Mouse (Mus musculus): ENCODE measurements around the gene Ndufa11. TPM values are rescaled to one million over a fixed set of nuclear protein-coding genes. Genes with fewer than 3 reads are reported as not detected.

The Ndufa11 gene
- total RNA-seq, 2 experiments from 2014 or later = 187 to 194 TPM

- peak; percentile 53 for DNase-seq
- intact Hi-C loops (cut with DNase I) = no loop called here
Measured at GRCm38 (mm10) chr17:56757416-56758123, 40.0 kb downstream of the Ndufa11 start, which contains the start of gene Nrtn. Gene Nrtn, minus strand, starts transcription at chr17:56757530.

GRCm38 (mm10) chr17:56758132-56758531 is 40.6 kb downstream of the Ndufa11 start:
- intact Hi-C loops (cut with DNase I) = no loop called here
- peak; percentile 65 for DNase-seq

GRCm38 (mm10) chr17:56759261-56759660 is 41.7 kb downstream of the Ndufa11 start:
- intact Hi-C loops (cut with DNase I) = no loop called here
- DNase-seq = no peak

- intact Hi-C loops (cut with DNase I) = no loop called here
- DNase-seq = peak; percentile 24
Measured at GRCm38 (mm10) chr17:56761077-56761476, 43.5 kb downstream of the Ndufa11 start.

GRCm38 (mm10) chr17:56761991-56762410 is 44.4 kb downstream of the Ndufa11 start:
- DNase-seq = peak; percentile 92
- intact Hi-C loops (cut with DNase I) = no loop called here

GRCm38 (mm10) chr17:56762769-56763731 is 45.5 kb downstream of the Ndufa11 start:
- intact Hi-C loops (cut with DNase I) = no loop called here
- peak; percentile 41 for DNase-seq

GRCm38 (mm10) chr17:56763741-56764250 is 46.2 kb downstream of the Ndufa11 start:
- DNase-seq = no peak
- intact Hi-C loops (cut with DNase I) = no loop called here

- DNase-seq = peak; percentile 84
- intact Hi-C loops (cut with DNase I) = no loop called here
Measured at GRCm38 (mm10) chr17:56764474-56765354, 47.1 kb downstream of the Ndufa11 start, which contains the start of gene Dus3l. Gene Dus3l, plus strand, starts transcription at chr17:56764757.

- DNase-seq = peak; percentile 25
- intact Hi-C loops (cut with DNase I) = no loop called here
Measured at GRCm38 (mm10) chr17:56765431-56765830, 47.9 kb downstream of the Ndufa11 start.

GRCm38 (mm10) chr17:56766631-56767405 is 49.3 kb downstream of the Ndufa11 start:
- no peak for DNase-seq
- intact Hi-C loops (cut with DNase I) = no loop called here

GRCm38 (mm10) chr17:56767531-56768135 is 50.1 kb downstream of the Ndufa11 start:
- DNase-seq = no peak
- intact Hi-C loops (cut with DNase I) = no loop called here

GRCm38 (mm10) chr17:56768941-56769340 is 51.4 kb downstream of the Ndufa11 start:
- DNase-seq = no peak
- intact Hi-C loops (cut with DNase I) = no loop called here

GRCm38 (mm10) chr17:56769950-56770349 is 52.4 kb downstream of the Ndufa11 start, which contains the start of gene Prr22:
Gene Prr22, plus strand, starts transcription at chr17:56770250.
- intact Hi-C loops (cut with DNase I) = no loop called here
- no peak for DNase-seq

Other genes starting within 250 kb of the Ndufa11 start
- 100 to 1,000 TPM; 821 to 872 TPM for gene Ptprs, start 241.3 kb upstream of the Ndufa11 start, total RNA-seq (2021)
- not detected for gene Znrf4, start 205.3 kb upstream of the Ndufa11 start, total RNA-seq (2021)
- gene Gm20219, start 163.4 kb upstream of the Ndufa11 start, total RNA-seq (2021) = 1 to 10 TPM; 1.9 to 2.2 TPM
- 100 to 1,000 TPM; 105 to 107 TPM for gene Safb2, start 133.2 kb upstream of the Ndufa11 start, total RNA-seq (2021)
- gene Safb, start 132.9 kb upstream of the Ndufa11 start, total RNA-seq (2021) = 100 to 1,000 TPM; 173 to 188 TPM
- 100 to 1,000 TPM; 119 to 135 TPM for gene 2410015M20Rik, start 108.0 kb upstream of the Ndufa11 start, total RNA-seq (2021)
- gene Rpl36, start 104.4 kb upstream of the Ndufa11 start, total RNA-seq (2021) = 100 to 1,000 TPM; 563 to 595 TPM
- 10 to 100 TPM; 61.5 to 63.4 TPM for gene Lonp1, start 90.9 kb upstream of the Ndufa11 start, total RNA-seq (2021)
- gene Catsperd, start 89.6 kb upstream of the Ndufa11 start, total RNA-seq (2021) = 1 to 10 TPM; 1.3 to 2.2 TPM
- gene Ranbp3, start 44.5 kb upstream of the Ndufa11 start, total RNA-seq (2021) = 100 to 1,000 TPM; 102 to 112 TPM
- gene Vmac, start 255 bp downstream of the Ndufa11 start, total RNA-seq (2021) = 10 to 100 TPM; 10.8 to 12.6 TPM
- gene Nrtn, start 39.8 kb downstream of the Ndufa11 start, total RNA-seq (2021) = 1 to 10 TPM; 1.2 to 1.3 TPM
- 10 to 100 TPM; 80.0 to 90.4 TPM for gene Dus3l, start 47.0 kb downstream of the Ndufa11 start, total RNA-seq (2021)
- 1 to 10 TPM; 1.2 TPM for gene Prr22, start 52.5 kb downstream of the Ndufa11 start, total RNA-seq (2021)
- gene Rfx2, start 113.2 kb downstream of the Ndufa11 start, total RNA-seq (2021) = 1 to 10 TPM; 2.4 to 3.4 TPM
- not detected for gene Acsbg2, start 156.7 kb downstream of the Ndufa11 start, total RNA-seq (2021)
- gene 1700061G19Rik, start 157.7 kb downstream of the Ndufa11 start, total RNA-seq (2021) = under 1 TPM; 0.16 to 0.56 TPM
- 100 to 1,000 TPM; 104 to 114 TPM for gene Mllt1, start 217.6 kb downstream of the Ndufa11 start, total RNA-seq (2021)

All from left cerebral cortex, postnatal 4 days (tissue).